Mouse (Mus musculus) fibroblast of lung, adult 2 months (primary cell): ENCODE results near the gene Ntrk2.

Experiments
- DNase-seq: peaks from one replicate; pipeline ENCODE4 v3.0.0-alpha.2; 2011; ENCODE audit warnings: low read depth

The Ntrk2 gene

GRCm38 (mm10) chr13:58968168-58968567 is 161.8 kb downstream of the Ntrk2 start:
- no peak for DNase-seq

GRCm38 (mm10) chr13:58971449-58971903 is 165.1 kb downstream of the Ntrk2 start:
- peak; percentile 19 for DNase-seq

GRCm38 (mm10) chr13:58972511-58972910 is 166.1 kb downstream of the Ntrk2 start:
- DNase-seq = no peak

GRCm38 (mm10) chr13:58996447-58996846 is 190.1 kb downstream of the Ntrk2 start:
- no peak for DNase-seq

- no peak for DNase-seq
Measured at GRCm38 (mm10) chr13:58997763-58998162, 191.4 kb downstream of the Ntrk2 start.

GRCm38 (mm10) chr13:58999373-59000053 is 193.1 kb downstream of the Ntrk2 start:
- DNase-seq = peak; percentile 9

GRCm38 (mm10) chr13:59002943-59003806 is 196.8 kb downstream of the Ntrk2 start:
- peak; percentile 1 for DNase-seq

- peak; percentile 5 for DNase-seq
Measured at GRCm38 (mm10) chr13:59003807-59004173, 197.4 kb downstream of the Ntrk2 start.

- DNase-seq = no peak
Measured at GRCm38 (mm10) chr13:59004579-59004978, 198.2 kb downstream of the Ntrk2 start.

GRCm38 (mm10) chr13:59009855-59010254 is 203.5 kb downstream of the Ntrk2 start:
- no peak for DNase-seq

GRCm38 (mm10) chr13:59010893-59011529 is 204.6 kb downstream of the Ntrk2 start:
- DNase-seq = no peak

- DNase-seq = peak; percentile 16
Measured at GRCm38 (mm10) chr13:59011530-59011903, 205.1 kb downstream of the Ntrk2 start.

GRCm38 (mm10) chr13:59015360-59015759 is 209.0 kb downstream of the Ntrk2 start:
- no peak for DNase-seq

- DNase-seq = no peak
Measured at GRCm38 (mm10) chr13:59017121-59017520, 210.8 kb downstream of the Ntrk2 start.

GRCm38 (mm10) chr13:59022251-59023042 is 216.1 kb downstream of the Ntrk2 start:
- DNase-seq = no peak

GRCm38 (mm10) chr13:59025653-59026052 is 219.3 kb downstream of the Ntrk2 start:
- DNase-seq = no peak

- DNase-seq = no peak
Measured at GRCm38 (mm10) chr13:59027436-59027835, 221.1 kb downstream of the Ntrk2 start.

- DNase-seq = no peak
Measured at GRCm38 (mm10) chr13:59028546-59028945, 222.2 kb downstream of the Ntrk2 start.

GRCm38 (mm10) chr13:59030574-59030973 is 224.2 kb downstream of the Ntrk2 start:
- DNase-seq = no peak

GRCm38 (mm10) chr13:59040156-59040915 is 234.0 kb downstream of the Ntrk2 start:
- no peak for DNase-seq
